Mouse (Mus musculus) bone marrow, adult 2 months (tissue): Measurements from ENCODE around the gene Sdk2.

Experiments used
- CTCF ChIP-seq: fragments of 200-500 bp; IDR thresholded peaks from 2 replicates; pipeline ENCODE4 v1.5.1; 2011; ENCODE audit warnings: low read length, control low read depth; ENCODE audit not compliant: control insufficient read depth, insufficient read depth
- POLR2A ChIP-seq: fragments of 200-500 bp; IDR thresholded peaks from 2 replicates; pipeline ENCODE4 v1.6.1; 2011; ENCODE audit warnings: low read depth, mild to moderate bottlenecking, control low read depth, low read length, borderline replicate concordance; ENCODE audit not compliant: control insufficient read depth

DNA sequence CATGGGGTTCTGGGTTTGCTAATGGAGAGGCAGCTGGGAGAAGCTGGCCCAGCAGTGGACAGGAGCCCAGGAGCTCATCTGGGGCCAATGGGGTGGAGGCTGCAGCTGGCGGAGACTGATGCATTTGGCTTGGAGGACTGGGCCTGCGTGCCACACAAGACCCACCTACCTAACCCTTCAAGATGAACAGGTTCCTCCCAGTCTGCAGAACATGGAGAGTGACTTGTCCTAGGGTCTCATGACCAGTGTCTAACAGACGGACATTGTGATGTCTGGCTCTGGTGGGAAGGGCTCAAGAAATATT lies 91.2 kb downstream of the Sdk2 start:
- TF ChIP-seq CTCF: no peak
- TF ChIP-seq POLR2A: no peak
